Mouse (Mus musculus) C2C12 (cell line): ENCODE measurements around the gene Bicc1.

Source experiments
- CTCF ChIP-seq: IDR thresholded peaks from one replicate; pipeline ENCODE4 v1.5.1; 2011; ENCODE audit not compliant: control insufficient read depth, insufficient read depth, insufficient read length
- MYOG ChIP-seq: IDR thresholded peaks from one replicate; pipeline ENCODE4 v1.6.1; 2011; ENCODE audit not compliant: control insufficient read depth, insufficient read length; ENCODE audit errors: extremely low read depth

DNA sequence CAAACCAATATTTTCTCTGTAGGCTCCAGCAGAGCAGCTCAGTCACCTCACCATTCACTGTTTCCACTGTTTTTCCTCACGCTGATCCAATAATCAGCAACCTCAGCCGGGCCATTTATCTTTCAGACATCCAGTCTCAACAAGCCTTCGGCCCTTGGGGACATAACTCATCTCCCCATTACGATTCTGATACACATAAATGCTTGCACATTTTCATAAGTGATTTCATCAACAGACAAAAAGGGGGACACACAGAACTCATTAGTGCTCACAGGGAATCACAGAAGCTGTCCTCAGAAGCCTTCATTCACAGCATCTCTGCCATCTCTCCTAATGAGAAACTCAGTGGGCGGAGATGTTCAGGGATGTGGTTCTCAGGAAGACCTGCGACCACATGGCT is 182.4 kb downstream of the Bicc1 start:
- TF ChIP-seq CTCF (no peak), MYOG (no peak)
